Mouse (Mus musculus) retina, postnatal 7 days (tissue): Measurements from ENCODE around the gene Mc1r.
"Not testable (repeated sequence)": the region's sequence is repeated elsewhere in the genome, so short reads cannot be mapped to it uniquely, and the experiment has no call there.

Source experiments
- DNase-seq: peaks from one replicate; pipeline ENCODE4 v3.0.0-alpha.2; 2012; ENCODE audit warnings: low read depth, low spot score

The Mc1r gene

DNA sequence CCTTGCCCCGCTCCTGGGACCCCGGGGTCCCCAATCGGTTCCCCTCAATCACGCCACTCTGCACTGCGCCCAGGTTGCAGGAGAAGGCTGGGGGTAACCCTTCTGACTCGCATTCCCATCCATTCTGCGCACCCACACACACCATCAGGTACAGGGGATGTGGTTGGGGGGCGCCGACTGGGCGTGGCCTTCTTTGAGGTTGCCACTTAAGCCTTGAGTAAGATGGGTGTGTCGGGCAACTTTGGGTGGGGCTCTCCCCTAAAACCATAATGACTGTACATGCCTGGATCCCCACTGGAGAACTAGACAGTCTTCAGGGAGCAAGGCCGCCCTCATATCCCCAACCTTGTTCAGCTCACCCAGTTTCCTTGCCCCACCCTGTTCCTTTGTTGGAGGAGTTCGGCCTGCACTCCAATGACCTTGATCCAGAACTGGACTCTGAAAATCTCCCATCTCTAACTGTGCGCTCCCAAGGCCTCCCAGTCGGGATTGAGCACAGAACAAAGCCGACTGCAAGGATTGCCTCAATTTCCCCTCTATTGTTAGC lies 4.9 kb downstream of the Mc1r start:
- no peak for DNase-seq

DNA sequence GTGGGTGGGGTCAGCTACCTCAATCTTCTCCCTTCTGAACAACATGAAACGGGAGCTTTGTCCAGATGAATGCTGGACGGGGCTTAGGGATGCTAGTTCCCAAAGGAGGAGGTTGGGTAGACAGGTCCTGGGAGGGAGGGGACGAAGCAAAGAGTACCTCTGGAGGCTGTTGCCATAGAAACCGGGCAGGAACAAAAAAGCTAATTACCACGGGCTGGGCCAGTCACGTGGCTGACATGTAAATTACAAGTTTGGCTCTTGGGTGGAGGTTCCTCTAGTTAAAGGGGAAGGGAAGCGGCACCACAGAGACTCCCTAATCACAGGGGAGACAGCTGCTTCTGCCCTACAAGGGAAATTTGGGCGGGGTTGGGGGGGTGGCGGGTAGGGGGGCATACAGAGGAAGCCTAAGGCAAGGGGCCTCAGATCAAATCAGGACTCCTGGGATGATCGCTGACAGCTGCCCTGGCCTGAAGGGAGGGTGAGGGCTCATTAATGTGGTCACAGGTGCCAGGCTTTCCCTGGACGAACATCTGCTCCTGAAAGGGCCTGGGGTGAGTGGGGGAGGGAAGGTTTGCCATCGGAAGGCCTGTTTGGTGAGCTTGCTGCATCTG lies 5.8 kb downstream of the Mc1r start:
- DNase-seq, result no peak

GRCm38 (mm10) chr8:123414255-123414654 lies 7.3 kb downstream of the Mc1r start:
- DNase-seq, result no peak

DNA sequence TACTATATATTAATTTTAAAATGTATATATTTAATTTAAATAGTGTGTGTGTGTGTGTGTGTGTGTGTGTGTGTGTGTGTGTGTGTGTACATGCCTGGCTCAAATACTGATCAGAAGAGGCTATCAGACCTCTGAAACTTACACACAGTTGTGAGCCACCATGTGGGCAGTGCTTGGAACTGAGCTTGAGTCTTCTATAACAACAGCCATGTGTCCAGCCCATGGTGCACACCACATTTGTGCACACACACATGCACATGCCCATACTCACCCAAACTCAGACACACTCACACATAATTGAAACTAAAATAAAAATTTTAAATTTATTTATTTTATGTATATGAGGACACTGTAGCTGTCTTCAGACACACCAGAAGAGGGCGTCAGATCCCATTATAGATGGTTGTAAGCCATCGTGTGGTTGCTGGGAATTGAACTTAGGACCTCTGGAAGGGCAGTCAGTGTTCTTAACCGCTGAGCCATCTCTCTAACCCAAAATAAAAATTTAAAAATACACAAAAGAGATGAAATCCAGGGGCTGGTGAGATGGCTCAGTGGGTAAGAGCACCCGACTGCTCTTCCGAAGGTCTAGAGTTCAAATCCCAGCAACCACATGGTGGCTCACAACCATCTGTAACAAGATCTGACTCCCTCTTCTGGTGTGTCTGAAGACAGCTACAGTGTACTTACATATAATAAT lies 8.2 kb downstream of the Mc1r start:
- DNase-seq, result not testable (repeated sequence)

DNA sequence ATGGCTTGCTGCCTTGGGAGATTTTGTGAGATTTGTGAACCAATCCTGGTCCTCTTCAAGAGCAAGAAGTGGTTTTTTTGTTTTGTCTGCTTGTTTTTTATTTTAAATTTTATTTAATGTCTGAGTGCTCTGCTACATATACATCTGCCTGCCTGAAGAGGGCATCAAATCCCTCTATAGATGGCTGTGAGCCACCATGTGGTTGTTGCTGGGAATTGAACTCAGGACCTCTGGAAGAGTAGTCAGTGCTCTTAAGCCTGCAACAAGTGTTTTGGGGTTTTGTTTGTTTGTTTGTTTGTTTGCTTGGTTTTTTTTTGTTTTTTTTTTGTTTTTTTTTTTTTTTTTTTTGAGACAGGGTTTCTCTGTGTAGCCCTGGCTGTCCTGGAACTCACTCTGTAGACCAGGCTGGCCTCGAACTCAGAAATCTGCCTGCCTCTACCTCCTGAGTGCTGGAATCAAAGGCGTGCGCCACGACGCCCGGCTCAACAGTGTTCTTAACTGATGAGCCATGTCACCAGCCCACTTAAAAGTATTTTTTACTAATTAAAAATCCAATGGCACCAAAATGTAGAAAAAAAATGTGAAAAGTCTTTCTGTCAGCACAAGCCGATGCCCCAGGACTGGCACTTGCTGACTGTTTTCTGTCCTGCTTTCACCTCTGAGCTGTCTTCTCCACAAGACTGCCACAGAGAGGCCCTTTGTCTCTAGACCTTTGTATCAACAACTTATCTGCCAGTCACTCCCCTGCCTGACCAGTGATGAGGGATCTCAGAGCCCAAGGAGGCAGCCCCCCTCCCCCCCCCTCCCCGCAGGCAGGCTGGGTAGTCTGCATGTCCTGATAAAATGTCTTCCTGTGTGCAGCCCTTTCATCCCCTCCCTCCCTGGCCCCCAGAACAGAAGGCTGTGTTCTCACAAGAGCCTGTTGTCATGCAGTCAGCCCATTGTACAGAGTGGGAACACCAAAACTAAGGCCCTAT lies 9.3 kb downstream of the Mc1r start:
- no peak for DNase-seq

DNA sequence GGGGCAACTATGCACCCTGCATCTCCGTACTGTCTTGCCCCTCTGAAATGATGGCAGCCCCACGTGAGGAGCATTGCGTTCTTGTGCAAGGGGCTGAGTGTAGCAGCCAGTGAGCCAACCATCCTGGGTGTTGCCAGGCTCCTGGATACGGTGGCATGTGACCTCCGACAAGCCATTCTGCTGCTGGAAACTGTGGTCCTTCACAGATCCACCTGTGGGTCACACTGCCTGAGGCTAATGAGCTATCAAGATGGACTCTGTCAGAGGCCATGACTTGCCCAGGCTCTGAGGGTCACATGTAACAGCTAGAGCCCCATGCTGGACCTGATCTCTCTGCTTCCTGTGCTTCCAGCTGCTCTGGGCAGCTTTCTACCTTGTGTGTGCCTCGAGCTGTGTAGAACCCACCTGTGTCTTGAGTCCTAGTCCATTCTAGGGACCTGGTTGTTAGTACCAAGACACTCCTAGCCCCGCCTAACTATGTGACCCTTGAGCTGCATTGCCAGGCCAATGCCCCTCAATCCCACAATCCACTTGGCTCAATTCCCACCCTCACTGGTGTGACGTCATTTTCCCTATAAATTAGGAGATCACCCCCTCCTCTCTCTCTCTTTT lies 10.1 kb downstream of the Mc1r start:
- no peak for DNase-seq

GRCm38 (mm10) chr8:123419711-123420110 lies 12.8 kb downstream of the Mc1r start:
- DNase-seq, result no peak

DNA sequence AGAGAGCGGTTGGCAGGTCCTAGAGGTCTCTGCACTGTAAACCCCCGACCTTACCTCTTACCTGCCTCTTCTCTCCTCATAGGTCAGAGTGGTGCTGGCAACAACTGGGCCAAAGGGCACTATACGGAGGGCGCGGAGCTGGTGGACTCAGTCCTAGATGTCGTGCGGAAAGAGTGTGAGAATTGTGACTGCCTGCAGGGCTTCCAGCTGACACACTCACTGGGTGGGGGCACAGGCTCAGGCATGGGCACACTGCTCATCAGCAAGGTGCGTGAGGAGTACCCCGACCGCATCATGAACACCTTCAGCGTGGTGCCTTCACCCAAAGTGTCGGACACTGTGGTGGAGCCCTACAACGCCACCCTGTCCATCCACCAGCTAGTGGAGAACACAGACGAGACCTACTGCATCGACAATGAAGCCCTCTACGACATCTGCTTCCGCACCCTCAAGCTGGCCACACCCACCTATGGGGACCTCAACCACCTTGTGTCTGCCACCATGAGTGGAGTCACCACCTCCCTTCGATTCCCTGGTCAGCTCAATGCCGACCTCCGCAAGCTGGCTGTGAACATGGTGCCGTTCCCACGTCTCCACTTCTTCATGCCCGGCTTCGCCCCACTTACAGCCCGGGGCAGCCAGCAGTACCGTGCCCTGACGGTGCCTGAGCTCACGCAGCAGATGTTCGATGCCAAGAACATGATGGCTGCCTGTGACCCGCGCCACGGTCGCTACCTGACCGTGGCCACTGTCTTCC lies 13.8 kb downstream of the Mc1r start:
- DNase-seq, result no peak

- no peak for DNase-seq
Measured at GRCm38 (mm10) chr8:123421325-123421724, 14.4 kb downstream of the Mc1r start.

GRCm38 (mm10) chr8:123422056-123422780 lies 15.3 kb downstream of the Mc1r start:
- DNase-seq, result peak; percentile 59

GRCm38 (mm10) chr8:123422781-123423159 lies 15.9 kb downstream of the Mc1r start:
- no peak for DNase-seq

DNA sequence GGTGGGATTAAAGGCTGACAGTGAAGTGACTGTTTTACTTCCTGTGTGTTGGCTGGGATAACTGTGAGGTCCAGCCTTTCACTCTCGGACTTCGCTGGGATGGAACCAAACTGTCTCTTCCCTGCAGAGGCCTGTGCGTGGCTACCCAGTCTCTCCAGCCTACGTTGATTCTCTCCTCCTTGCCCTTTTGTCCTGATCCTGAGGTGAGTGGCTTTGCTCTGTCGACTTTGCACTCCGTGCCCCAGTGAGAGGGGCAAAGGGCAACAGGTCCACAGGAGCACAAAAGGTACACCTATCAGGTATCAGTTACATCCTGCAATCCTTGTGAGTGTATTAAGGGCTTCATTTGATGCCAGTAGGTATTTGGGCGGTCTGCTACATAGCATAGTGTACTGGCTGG lies 16.5 kb downstream of the Mc1r start, which contains the start of gene Def8:
TSS of gene Def8 (plus strand) at position 87 of the 400 bp plus-strand sequence.
- no peak for DNase-seq

GRCm38 (mm10) chr8:123426511-123427509 lies 19.9 kb downstream of the Mc1r start:
- DNase-seq, result no peak

DNA sequence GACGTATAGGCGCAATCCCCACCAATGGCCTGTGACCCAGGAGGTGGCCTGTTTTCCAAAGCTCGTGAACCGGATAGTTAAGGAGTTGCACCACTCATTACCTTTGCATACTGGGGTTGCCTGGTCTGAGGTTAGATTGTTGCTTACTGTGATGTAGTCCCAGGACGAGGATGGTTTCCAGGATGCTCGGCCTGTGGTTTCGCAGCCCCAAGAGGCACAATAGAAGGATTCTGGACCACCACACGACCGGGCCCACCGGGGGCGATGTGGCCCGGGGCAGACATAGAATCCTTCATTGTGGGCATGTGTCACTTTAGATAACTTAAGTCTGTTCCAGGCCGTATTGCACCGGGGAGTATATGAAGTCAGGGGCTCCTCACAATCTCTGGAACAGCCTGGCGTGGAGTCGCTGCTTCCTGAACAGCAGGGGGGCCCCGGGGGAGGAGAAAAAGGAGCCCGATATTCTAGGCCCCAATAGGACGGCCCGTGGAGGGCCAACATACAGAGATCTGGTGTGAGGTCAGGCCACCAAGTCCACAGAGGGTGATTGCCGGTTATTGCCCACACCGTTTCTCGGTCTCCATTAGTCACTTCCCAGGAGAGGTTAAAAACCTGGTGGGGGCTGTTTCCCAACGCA lies 20.9 kb downstream of the Mc1r start:
- no peak for DNase-seq

DNA sequence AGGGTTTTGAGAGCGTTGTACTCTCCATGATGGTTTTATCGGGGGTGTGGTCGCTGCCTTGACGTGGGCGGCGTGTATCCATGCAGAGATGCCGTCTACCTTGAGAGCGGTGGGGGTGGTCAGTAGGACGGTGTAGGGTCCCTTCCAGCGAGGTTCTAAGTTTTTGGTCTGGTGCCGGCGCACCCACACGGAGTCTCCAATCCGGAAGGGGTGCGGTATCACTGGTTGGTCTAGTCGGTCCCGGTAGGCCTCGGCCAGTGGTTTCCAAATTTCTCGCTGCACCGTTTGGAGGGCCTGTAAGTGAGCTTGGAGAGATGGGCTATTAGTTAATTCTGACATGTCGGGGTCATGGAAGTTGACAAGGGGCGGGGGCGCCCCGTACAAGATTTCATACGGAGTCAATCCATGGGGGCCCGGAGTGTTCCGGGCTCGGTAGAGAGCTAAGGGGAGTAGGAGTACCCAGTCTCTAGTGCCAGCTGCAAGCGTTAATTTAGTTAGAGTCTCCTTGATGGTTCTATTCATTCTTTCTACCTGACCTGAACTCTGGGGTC lies 21.5 kb downstream of the Mc1r start:
- no peak for DNase-seq

DNA sequence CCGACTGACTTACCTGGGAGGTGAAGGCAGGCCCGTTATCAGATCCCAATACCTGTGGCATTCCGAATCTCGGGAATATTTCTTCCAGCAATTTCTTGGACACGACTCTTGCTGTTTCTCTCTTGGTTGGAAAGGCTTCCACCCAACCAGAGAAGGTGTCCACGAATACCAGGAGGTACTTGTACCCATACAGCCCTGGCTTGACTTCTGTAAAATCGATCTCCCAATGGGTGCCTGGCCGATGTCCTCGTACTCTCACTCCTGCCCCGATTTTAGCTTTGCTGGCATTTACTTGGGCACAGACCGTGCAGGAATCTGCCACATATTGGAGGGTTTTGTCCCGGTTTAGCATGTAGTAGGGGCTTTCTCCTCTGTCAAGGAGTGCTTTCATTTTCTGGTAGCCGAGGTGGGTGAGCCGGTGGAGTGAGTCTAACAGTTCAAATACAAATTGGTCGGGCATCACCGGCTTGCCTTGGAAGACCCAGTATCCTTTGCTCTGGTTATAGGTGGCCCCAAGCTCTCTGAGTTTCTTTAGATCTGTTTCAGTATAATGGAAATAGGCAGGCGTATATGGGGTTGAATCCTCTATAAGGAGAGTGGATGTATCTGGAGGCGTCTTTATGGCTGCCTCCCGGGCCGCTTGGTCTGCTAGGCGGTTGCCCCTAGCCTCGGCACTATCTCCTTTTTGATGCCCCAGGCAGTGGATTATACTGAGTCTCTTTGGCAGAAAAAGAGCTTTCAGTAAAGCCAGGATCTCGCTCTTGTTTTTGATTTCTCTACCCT lies 22.2 kb downstream of the Mc1r start:
- no peak for DNase-seq

GRCm38 (mm10) chr8:123429722-123430013 lies 22.8 kb downstream of the Mc1r start:
- not testable (repeated sequence) for DNase-seq
